Mouse (Mus musculus): ENCODE measurements at regions not wholly inside any gene's neighbourhood (a gene's known extent, or its start where the extent isn't known, plus 50 kb on each side); places are given as distances from the start of the nearest gene placed in this dataset.

DNA sequence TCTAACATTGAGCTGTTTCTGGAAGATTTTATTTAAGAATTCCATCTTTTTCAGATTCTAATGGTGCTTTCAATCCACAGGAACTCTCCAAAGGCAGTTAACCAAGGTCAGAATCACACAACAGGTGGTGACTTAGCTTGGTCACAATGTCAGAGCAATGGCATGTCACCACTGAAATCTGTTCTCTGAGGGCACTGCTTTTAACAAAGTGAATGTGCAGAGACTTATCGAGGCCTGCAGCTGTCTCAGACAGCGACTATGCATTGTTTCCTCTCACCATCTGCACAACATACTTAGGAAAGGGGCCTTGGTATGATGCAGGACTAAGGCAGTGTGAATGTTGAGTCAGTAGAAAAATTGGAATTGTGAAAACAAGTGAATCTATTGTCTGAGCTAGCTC lies 638.9 kb upstream of the Igfbp3 start:
- DNase-seq (ENCODE audit: low spot score) (no peak), ATAC-seq (ENCODE audit: insufficient read depth, low FRiP score, low TSS enrichment) (no peak)
- H3K9ac ChIP-seq (ENCODE audit: low read length): no peak overlapping the region
- no peaks in the 10 kb centered on the region for H3K9me3 ChIP-seq (ENCODE audit: control insufficient read depth, low read length)
- no peak overlapping the region for H3K4me2 ChIP-seq (ENCODE audit: low read depth)
- H3K4me3 ChIP-seq (ENCODE audit: low read depth, low read length): no peak overlapping the region
- 80% methylated on average over 2 of the region's 2 CpGs for WGBS
- H3K4me1 ChIP-seq (ENCODE audit: control insufficient read depth, insufficient read depth, low read length): no peaks in the 10 kb centered on the region
- H3K27me3 ChIP-seq (ENCODE audit: control insufficient read depth, insufficient read depth, low read length): no peaks in the 10 kb centered on the region
- no peak overlapping the region for H3K27ac ChIP-seq (ENCODE audit: low read depth, low read length)
- no peaks in the 10 kb centered on the region for H3K36me3 ChIP-seq (ENCODE audit: control insufficient read depth, insufficient read depth, low read length)

DNA sequence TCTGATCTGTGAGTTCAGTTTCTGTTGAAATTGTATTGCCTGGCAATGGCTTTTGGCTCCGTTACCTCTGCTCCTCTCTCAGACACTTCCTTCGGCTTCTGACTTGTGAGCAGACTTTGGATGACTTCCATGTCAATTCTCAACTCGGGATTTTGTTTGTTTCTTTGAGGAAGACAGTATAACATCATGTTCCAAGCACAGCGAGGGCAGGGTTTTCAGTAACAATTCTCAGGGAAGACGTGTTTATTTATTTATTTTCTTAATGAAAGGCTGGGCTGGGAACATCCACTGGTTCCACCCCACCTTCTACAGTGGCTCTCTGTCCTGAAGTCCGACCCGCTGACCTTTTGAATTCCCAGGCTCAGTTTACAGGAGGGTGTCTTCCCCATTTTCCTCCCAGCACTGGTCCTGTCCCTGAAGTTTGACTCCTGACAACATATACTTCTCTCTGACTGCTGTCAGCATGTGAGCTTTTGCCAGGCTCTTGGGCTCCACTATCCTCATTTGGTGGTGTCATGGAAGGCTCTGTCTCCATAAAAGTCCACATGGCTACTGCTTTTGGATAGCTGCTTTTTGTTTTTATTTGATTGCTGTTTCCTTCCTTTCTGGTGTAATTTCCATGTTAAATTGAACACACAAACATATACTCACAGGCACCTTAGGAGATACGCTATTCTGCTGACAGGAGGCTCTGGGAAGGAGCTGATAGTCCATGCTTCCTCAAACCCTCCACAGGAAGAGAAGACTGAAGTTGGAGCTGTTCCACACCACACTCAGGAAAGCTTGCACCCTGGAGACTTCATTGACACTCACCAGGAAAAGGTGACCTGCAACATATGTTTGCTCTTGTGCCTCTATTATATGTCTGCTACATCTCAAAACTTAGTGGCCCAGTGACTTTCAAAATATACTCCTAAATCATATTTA lies 624.9 kb upstream of the Igfbp3 start:
- H3K4me1 ChIP-seq (ENCODE audit: control insufficient read depth, insufficient read depth, low read length): no peaks in the 10 kb centered on the region
- H3K4me3 ChIP-seq (ENCODE audit: low read depth, low read length): no peak overlapping the region
- H3K4me2 ChIP-seq (ENCODE audit: low read depth): no peak overlapping the region
- H3K9me3 ChIP-seq (ENCODE audit: control insufficient read depth, low read length): no peaks in the 10 kb centered on the region
- H3K9ac ChIP-seq (ENCODE audit: low read length): no peak overlapping the region
- no peak overlapping the region for H3K27ac ChIP-seq (ENCODE audit: low read depth, low read length)
- no peaks in the 10 kb centered on the region for H3K36me3 ChIP-seq (ENCODE audit: control insufficient read depth, insufficient read depth, low read length)
- no peaks in the 10 kb centered on the region for H3K27me3 ChIP-seq (ENCODE audit: control insufficient read depth, insufficient read depth, low read length)
- ATAC-seq (ENCODE audit: insufficient read depth, low FRiP score, low TSS enrichment): no peak
- WGBS: 72% methylated on average over 8 of the region's 8 CpGs
- no peak for DNase-seq (ENCODE audit: low spot score)

DNA sequence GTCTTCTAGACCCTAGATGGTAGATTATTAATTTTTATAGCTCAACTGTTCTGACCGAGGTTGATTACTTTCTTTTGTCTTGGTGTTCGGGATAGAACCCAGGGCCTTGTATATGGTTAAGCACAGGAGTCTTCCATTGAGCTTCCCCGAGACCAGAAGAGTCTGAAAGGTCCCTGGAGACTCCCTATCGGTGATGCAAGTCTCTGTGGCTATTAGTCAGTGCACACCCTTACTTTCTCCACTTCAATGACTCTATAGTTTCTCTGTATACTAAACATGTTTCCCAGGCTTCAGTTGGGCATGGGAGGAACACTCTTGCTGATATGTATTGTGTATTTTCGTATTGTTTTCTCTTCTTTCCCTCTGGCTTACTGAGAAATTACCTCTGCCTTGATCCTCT lies 623.8 kb upstream of the Igfbp3 start:
- Histone ChIP-seq H3K4me1 (ENCODE audit: control insufficient read depth, insufficient read depth, low read length) (no peaks in the 10 kb centered on the region), H3K36me3 (ENCODE audit: control insufficient read depth, insufficient read depth, low read length) (no peaks in the 10 kb centered on the region), H3K9ac (ENCODE audit: low read length) (no peak overlapping the region), H3K4me2 (ENCODE audit: low read depth) (no peak overlapping the region), H3K4me3 (ENCODE audit: low read depth, low read length) (no peak overlapping the region), H3K27ac (ENCODE audit: low read depth, low read length) (no peak overlapping the region), H3K9me3 (ENCODE audit: control insufficient read depth, low read length) (no peaks in the 10 kb centered on the region), H3K27me3 (ENCODE audit: control insufficient read depth, insufficient read depth, low read length) (no peaks in the 10 kb centered on the region)
- WGBS: 85% methylated on average over 5 of the region's 5 CpGs
- ATAC-seq (ENCODE audit: insufficient read depth, low FRiP score, low TSS enrichment): no peak
- DNase-seq (ENCODE audit: low spot score): no peak

DNA sequence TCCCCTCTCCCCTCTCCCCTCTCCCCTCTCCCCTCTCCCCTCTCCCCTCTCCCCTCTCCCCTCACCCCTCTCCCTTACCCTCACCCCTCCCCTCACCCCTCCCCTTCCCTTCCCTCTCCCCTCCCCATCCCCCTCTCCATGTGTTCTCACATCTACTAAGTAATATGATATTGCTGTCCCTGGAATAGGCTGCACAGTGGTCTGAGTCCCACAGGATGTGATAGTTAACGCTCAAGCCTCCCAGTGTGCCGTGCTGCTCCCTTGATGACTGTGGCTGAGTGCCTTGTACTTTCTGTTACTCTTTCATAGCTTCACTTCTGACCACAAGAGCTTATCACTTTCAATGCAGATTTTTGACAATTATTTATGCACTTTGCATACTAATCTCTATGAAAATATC lies 620.4 kb upstream of the Igfbp3 start:
- no peaks in the 10 kb centered on the region for H3K4me1 ChIP-seq (ENCODE audit: control insufficient read depth, insufficient read depth, low read length)
- DNase-seq (ENCODE audit: low spot score) (no peak), ATAC-seq (ENCODE audit: insufficient read depth, low FRiP score, low TSS enrichment) (no peak)
- no peak overlapping the region for H3K4me2 ChIP-seq (ENCODE audit: low read depth)
- H3K27me3 ChIP-seq (ENCODE audit: control insufficient read depth, insufficient read depth, low read length): no peaks in the 10 kb centered on the region
- H3K9ac ChIP-seq (ENCODE audit: low read length): no peak overlapping the region
- no peaks in the 10 kb centered on the region for H3K9me3 ChIP-seq (ENCODE audit: control insufficient read depth, low read length)
- H3K27ac ChIP-seq (ENCODE audit: low read depth, low read length): no peak overlapping the region
- no peaks in the 10 kb centered on the region for H3K36me3 ChIP-seq (ENCODE audit: control insufficient read depth, insufficient read depth, low read length)
- WGBS: 62% methylated on average over 2 of the region's 2 CpGs
- H3K4me3 ChIP-seq (ENCODE audit: low read depth, low read length): no peak overlapping the region

DNA sequence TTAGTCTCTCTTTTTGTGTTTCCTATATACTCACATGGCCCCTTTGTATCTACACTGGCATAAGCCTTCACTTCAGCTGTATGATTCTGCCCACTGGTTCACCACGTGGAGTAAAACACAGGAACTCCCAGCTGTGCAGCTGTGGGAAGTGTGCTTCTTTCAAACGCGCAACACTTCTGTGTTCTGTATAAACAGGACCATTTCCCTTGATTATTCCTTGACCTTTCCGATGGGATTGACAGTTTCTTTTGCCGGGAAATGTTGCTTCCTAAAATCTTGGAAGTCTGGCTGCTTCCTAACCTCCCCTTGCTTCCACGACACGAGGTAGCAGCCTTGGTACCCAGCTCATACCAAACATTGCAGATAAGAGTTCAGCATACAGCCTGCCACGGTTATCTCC lies 618.7 kb upstream of the Igfbp3 start:
- Histone ChIP-seq H3K4me3 (ENCODE audit: low read depth, low read length) (no peak overlapping the region), H3K4me1 (ENCODE audit: control insufficient read depth, insufficient read depth, low read length) (no peaks in the 10 kb centered on the region), H3K27me3 (ENCODE audit: control insufficient read depth, insufficient read depth, low read length) (no peaks in the 10 kb centered on the region), H3K9me3 (ENCODE audit: control insufficient read depth, low read length) (no peaks in the 10 kb centered on the region), H3K4me2 (ENCODE audit: low read depth) (no peak overlapping the region), H3K36me3 (ENCODE audit: control insufficient read depth, insufficient read depth, low read length) (no peaks in the 10 kb centered on the region), H3K9ac (ENCODE audit: low read length) (no peak overlapping the region), H3K27ac (ENCODE audit: low read depth, low read length) (no peak overlapping the region)
- 74% methylated on average over 8 of the region's 8 CpGs for WGBS
- no peak for ATAC-seq (ENCODE audit: insufficient read depth, low FRiP score, low TSS enrichment)
- no peak for DNase-seq (ENCODE audit: low spot score)

DNA sequence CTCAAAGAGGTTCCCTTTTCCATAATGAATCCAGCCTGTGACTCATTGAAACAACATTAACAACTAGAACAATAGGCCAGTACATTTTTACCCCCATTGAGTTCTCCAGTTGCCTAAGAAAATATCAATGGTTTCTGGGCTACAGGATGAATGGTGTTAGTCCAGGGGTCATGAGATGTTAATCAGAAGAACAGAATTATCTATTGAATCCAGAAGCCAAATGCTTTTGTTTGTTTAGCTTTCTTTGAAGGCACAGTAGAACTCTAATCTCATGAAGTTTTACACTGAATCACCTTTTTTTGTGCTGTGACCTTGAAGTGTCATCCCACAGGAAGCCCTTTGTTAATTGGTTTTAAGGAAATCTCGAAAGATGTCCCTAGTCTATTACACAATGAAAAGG lies 616.0 kb upstream of the Igfbp3 start:
- DNase-seq (ENCODE audit: low spot score) (no peak), ATAC-seq (ENCODE audit: insufficient read depth, low FRiP score, low TSS enrichment) (no peak)
- H3K4me3 ChIP-seq (ENCODE audit: low read depth, low read length): no peak overlapping the region
- 50% methylated on average over 1 of the region's 1 CpGs for WGBS
- no peak overlapping the region for H3K27ac ChIP-seq (ENCODE audit: low read depth, low read length)
- no peaks in the 10 kb centered on the region for H3K9me3 ChIP-seq (ENCODE audit: control insufficient read depth, low read length)
- H3K9ac ChIP-seq (ENCODE audit: low read length): no peak overlapping the region
- no peak overlapping the region for H3K4me2 ChIP-seq (ENCODE audit: low read depth)
- H3K27me3 ChIP-seq (ENCODE audit: control insufficient read depth, insufficient read depth, low read length): no peaks in the 10 kb centered on the region
- H3K4me1 ChIP-seq (ENCODE audit: control insufficient read depth, insufficient read depth, low read length): no peaks in the 10 kb centered on the region
- H3K36me3 ChIP-seq (ENCODE audit: control insufficient read depth, insufficient read depth, low read length): no peaks in the 10 kb centered on the region

DNA sequence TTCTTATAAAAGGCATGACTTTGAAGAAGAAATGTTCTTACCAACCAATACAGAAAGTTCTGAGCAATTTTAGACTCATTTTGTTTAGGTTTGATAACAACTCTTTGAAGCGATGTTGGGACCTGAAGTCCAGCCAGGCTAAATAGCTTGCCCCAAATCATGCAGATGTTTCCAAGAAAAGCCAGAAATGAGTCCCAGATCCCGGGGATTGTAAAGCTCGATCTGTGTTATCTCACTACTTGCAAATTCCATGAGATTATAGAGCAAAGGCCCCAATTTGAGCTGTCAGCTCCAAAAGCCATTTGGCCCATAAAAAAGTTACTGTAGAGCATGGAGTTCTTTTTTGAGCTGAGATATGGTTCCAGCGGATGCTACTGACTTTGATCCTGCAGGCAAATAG lies 614.3 kb upstream of the Igfbp3 start:
- H3K9me3 ChIP-seq (ENCODE audit: control insufficient read depth, low read length): no peaks in the 10 kb centered on the region
- no peaks in the 10 kb centered on the region for H3K36me3 ChIP-seq (ENCODE audit: control insufficient read depth, insufficient read depth, low read length)
- H3K4me2 ChIP-seq (ENCODE audit: low read depth): no peak overlapping the region
- no peak overlapping the region for H3K9ac ChIP-seq (ENCODE audit: low read length)
- ATAC-seq (ENCODE audit: insufficient read depth, low FRiP score, low TSS enrichment): no peak
- no peaks in the 10 kb centered on the region for H3K4me1 ChIP-seq (ENCODE audit: control insufficient read depth, insufficient read depth, low read length)
- H3K27me3 ChIP-seq (ENCODE audit: control insufficient read depth, insufficient read depth, low read length): no peaks in the 10 kb centered on the region
- no peak overlapping the region for H3K4me3 ChIP-seq (ENCODE audit: low read depth, low read length)
- no peak overlapping the region for H3K27ac ChIP-seq (ENCODE audit: low read depth, low read length)
- no peak for DNase-seq (ENCODE audit: low spot score)
- WGBS: 90% methylated on average over 4 of the region's 4 CpGs

DNA sequence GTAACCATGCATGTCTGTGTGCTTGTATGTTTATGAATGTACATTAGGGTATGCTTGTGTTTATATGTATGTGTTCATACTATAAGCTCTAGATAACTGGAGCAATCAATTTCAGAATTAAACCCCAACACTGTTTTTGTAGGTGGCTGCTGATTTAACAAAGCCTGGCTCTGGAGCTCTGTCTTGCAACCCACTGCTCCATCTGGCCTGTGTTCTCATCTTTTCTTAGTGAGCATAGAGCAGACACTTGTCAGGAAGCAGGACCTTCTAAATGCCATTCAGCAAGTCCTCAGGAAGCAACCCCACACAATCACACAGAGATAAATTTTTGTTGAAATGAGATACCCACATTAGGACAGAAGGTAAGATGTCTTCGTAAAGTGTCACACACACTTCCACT lies 613.7 kb upstream of the Igfbp3 start:
- no peaks in the 10 kb centered on the region for H3K36me3 ChIP-seq (ENCODE audit: control insufficient read depth, insufficient read depth, low read length)
- no peaks in the 10 kb centered on the region for H3K27me3 ChIP-seq (ENCODE audit: control insufficient read depth, insufficient read depth, low read length)
- no peaks in the 10 kb centered on the region for H3K9me3 ChIP-seq (ENCODE audit: control insufficient read depth, low read length)
- H3K27ac ChIP-seq (ENCODE audit: low read depth, low read length): no peak overlapping the region
- no peak overlapping the region for H3K9ac ChIP-seq (ENCODE audit: low read length)
- 95% methylated on average over 1 of the region's 1 CpGs for WGBS
- H3K4me2 ChIP-seq (ENCODE audit: low read depth): no peak overlapping the region
- DNase-seq (ENCODE audit: low spot score) (no peak), ATAC-seq (ENCODE audit: insufficient read depth, low FRiP score, low TSS enrichment) (no peak)
- no peaks in the 10 kb centered on the region for H3K4me1 ChIP-seq (ENCODE audit: control insufficient read depth, insufficient read depth, low read length)
- no peak overlapping the region for H3K4me3 ChIP-seq (ENCODE audit: low read depth, low read length)

DNA sequence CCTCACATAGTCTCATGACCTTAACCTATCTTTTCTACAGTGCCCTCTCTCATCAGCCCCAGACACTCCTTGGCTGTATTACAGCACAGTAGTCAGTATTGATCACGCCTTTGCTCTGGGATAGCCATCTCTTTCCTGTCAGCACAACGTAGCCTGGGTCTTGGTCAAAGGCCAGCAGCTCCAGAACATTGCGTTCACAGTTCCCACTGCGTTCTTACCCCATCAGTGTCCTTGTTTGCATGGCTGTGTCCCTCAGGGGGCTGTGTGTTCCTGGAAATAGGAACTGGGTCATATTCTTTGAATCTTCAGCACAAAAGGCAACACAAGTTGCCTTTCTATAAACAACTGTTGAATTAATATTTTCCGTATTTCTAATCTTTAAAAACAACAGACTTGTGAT lies 602.0 kb upstream of the Igfbp3 start:
- WGBS: 88% methylated on average over 5 of the region's 5 CpGs
- DNase-seq (ENCODE audit: low spot score) (no peak), ATAC-seq (ENCODE audit: insufficient read depth, low FRiP score, low TSS enrichment) (no peak)
- Histone ChIP-seq H3K9me3 (ENCODE audit: control insufficient read depth, low read length) (no peaks in the 10 kb centered on the region), H3K36me3 (ENCODE audit: control insufficient read depth, insufficient read depth, low read length) (no peaks in the 10 kb centered on the region), H3K4me1 (ENCODE audit: control insufficient read depth, insufficient read depth, low read length) (no peaks in the 10 kb centered on the region), H3K4me3 (ENCODE audit: low read depth, low read length) (no peak overlapping the region), H3K27ac (ENCODE audit: low read depth, low read length) (no peak overlapping the region), H3K4me2 (ENCODE audit: low read depth) (no peak overlapping the region), H3K9ac (ENCODE audit: low read length) (no peak overlapping the region), H3K27me3 (ENCODE audit: control insufficient read depth, insufficient read depth, low read length) (no peaks in the 10 kb centered on the region)

Measured in neural tube, embryonic 11.5 days (tissue).